Mouse (Mus musculus) heart, postnatal 10 days (tissue): Measurements from ENCODE around the gene Lpin1. TPM values are rescaled to one million over a fixed set of nuclear protein-coding genes. Genes with fewer than 3 reads are reported as not detected.
A peak's percentile ranks its signal among the peaks of the same experiment; 100 is the strongest.

Source experiments
- DNase-seq, 2 experiments: peaks; one replicate each; pipeline ENCODE4 v3.0.0; 2021
- intact Hi-C: fragments of 180-260 bp; cut with DNase I; formaldehyde crosslinking; loops from one replicate; pipeline ENCODE4 v1.15.1; 2025
- total RNA-seq, 2 experiments: library from RNA; stranded (reverse); gene quantifications; 2 replicates each; pipeline ENCODE4 v1.2.3; 2021

Gene Lpin1
- total RNA-seq, 2 experiments from 2014 or later = 65.1 to 106 TPM

- intact Hi-C loops = no loop called here
These were observed 70.7 kb downstream of the Lpin1 start for GRCm38 (mm10) chr12:16539965-16540661.

GRCm38 (mm10) chr12:16533331-16533828 lies 77.4 kb downstream of the Lpin1 start:
- DNase-seq = peak; percentile 93 to 95
- intact Hi-C loops = loop anchor here (1.0 to 5.0 kb wide), 4 partner anchors 717 to 998 kb away; partner anchors contain the start of gene Trib2

More at GRCm38 (mm10) chr12:16539965-16540661, 70.7 kb downstream of the Lpin1 start:
- DNase-seq = no peak

- no peak for DNase-seq
- intact Hi-C loops = loop anchor here (1.0 to 5.0 kb wide), 4 partner anchors 717 to 998 kb away; partner anchors contain the start of gene Trib2
These were observed 77.9 kb downstream of the Lpin1 start for GRCm38 (mm10) chr12:16532860-16533230.

GRCm38 (mm10) chr12:16531956-16532859 lies 78.6 kb downstream of the Lpin1 start:
- DNase-seq = peak; percentile 52 to 57
- intact Hi-C loops = loop anchor here (5.0 kb wide), 1 partner anchor 830 kb away; no protein-coding TSS in a partner anchor

- intact Hi-C loops = no loop called here
- DNase-seq = no peak
These were observed 82.1 kb downstream of the Lpin1 start for GRCm38 (mm10) chr12:16528650-16529049.

GRCm38 (mm10) chr12:16527941-16528340 lies 82.8 kb downstream of the Lpin1 start:
- intact Hi-C loops = no loop called here
- DNase-seq = no peak

- intact Hi-C loops = no loop called here
- no peak for DNase-seq
These were observed 83.9 kb downstream of the Lpin1 start for GRCm38 (mm10) chr12:16526862-16527261.

- intact Hi-C loops = no loop called here
- no peak for DNase-seq
These were observed 84.6 kb downstream of the Lpin1 start for GRCm38 (mm10) chr12:16526134-16526533.

- peak; percentile 73 to 82 for DNase-seq
- intact Hi-C loops = loop anchor here (10.0 kb wide), 1 partner anchor 290 kb away; no protein-coding TSS in a partner anchor
These were observed 95.6 kb downstream of the Lpin1 start for GRCm38 (mm10) chr12:16515183-16515582.

GRCm38 (mm10) chr12:16512991-16513390 lies 97.8 kb downstream of the Lpin1 start:
- intact Hi-C loops = loop anchor here (10.0 kb wide), 1 partner anchor 288 kb away; no protein-coding TSS in a partner anchor

GRCm38 (mm10) chr12:16509122-16509752 lies 101.5 kb downstream of the Lpin1 start:
- intact Hi-C loops = loop anchor here (1.0 to 10.0 kb wide), 4 partner anchors 497 to 974 kb away; partner anchors contain the start of gene Trib2
- peak; percentile 81 to 84 for DNase-seq

More at GRCm38 (mm10) chr12:16512991-16513390, 97.8 kb downstream of the Lpin1 start:
- DNase-seq = no peak

GRCm38 (mm10) chr12:16506796-16507790 lies 103.7 kb downstream of the Lpin1 start:
- DNase-seq = no peak
- intact Hi-C loops = loop anchor here (5.0 to 10.0 kb wide), 2 partner anchors 495 to 972 kb away; no protein-coding TSS in a partner anchor

- intact Hi-C loops = loop anchor here (10.0 kb wide), 1 partner anchor 969 kb away; no protein-coding TSS in a partner anchor
- DNase-seq = no peak
These were observed 106.5 kb downstream of the Lpin1 start for GRCm38 (mm10) chr12:16504244-16504643.

- intact Hi-C loops = loop anchor here (10.0 kb wide), 1 partner anchor 553 kb away; no protein-coding TSS in a partner anchor
- DNase-seq = no peak
These were observed 112.8 kb downstream of the Lpin1 start for GRCm38 (mm10) chr12:16497960-16498359.

GRCm38 (mm10) chr12:16492713-16493112 lies 118.1 kb downstream of the Lpin1 start:
- intact Hi-C loops = loop anchor here (10.0 kb wide), 1 partner anchor 548 kb away; no protein-coding TSS in a partner anchor
- no peak for DNase-seq

GRCm38 (mm10) chr12:16488899-16489298 lies 121.9 kb downstream of the Lpin1 start:
- no peak for DNase-seq
- intact Hi-C loops = no loop called here

GRCm38 (mm10) chr12:16487453-16487852 lies 123.3 kb downstream of the Lpin1 start:
- intact Hi-C loops = no loop called here
- no peak for DNase-seq
